8 mouse cellular contexts compared by ENCODE assay signal in the genomic region with DNA sequence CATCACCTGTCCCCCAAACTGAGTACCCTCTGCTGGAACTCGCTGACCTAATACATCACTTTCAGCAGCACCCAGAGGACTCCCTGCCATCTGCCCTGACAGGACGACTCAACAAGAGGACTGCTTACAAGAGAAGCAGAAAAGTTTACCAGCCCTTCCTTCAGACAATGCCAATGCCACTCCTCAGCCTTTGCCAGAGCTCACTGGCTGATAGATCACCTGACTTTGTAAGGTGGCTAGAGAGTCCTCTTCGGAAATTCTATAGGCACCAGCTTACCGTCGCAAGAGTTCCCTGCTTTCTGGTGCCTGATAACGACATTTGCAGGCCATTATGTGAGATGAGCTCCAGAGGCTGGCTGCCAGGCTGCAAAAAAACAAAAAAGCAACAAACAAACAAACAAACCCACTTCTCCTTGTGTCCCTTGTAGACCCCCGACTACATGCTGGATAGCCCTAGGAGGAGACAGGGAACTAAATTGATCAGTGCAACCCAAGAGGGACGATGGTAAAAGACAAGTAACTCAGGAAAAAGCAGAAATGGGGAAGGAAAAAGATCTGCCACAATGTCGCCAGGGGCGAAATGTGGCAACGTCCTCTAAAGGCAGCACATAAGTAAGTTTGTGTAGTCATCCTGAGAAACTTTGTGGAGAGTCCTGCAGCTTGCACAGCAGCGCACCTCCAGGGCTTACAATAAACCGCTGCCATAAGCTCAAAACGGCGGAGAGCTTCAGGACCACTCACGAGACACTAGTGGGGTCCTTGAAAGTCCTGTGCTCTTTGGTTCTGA. TPM values are rescaled to one million over a fixed set of nuclear protein-coding genes. Genes with fewer than 3 reads are reported as not detected.
A peak's percentile ranks its signal among the peaks of the same experiment; 100 is the strongest.
DNase-seq lines count a peak whose midpoint lies in the region; ATAC-seq and TF ChIP-seq lines count a peak whose summit lies in the region.

No protein-coding gene starts in this region.

- DNase-seq in lung, postnatal 25 days (ENCODE audit: low spot score) = no peak
- DNase-seq in embryonic facial prominence, embryonic 14.5 days (ENCODE audit: low spot score) = no peak
- no peak for DNase-seq in left cerebral cortex, postnatal 14 days (ENCODE audit: low spot score in 2 of 2)
- DNase-seq in urinary bladder, adult 18-20 months (ENCODE audit: low spot score in 2 of 2) = no peak

- H3K36me3 ChIP-seq in lung, embryonic 15.5 days = peaks cover 35% of the 10 kb centered on the region
- peaks cover 25% of the 10 kb centered on the region for H3K36me3 ChIP-seq in embryonic facial prominence, embryonic 14.5 days (ENCODE audit: control insufficient read depth, insufficient read depth, low read length)
- peaks cover 44% of the 10 kb centered on the region for H3K36me3 ChIP-seq in limb, embryonic 13.5 days
- peaks cover 16% of the 10 kb centered on the region for H3K36me3 ChIP-seq in small intestine, adult 2 months (ENCODE audit: control insufficient read depth, insufficient read depth, low read length)

- peak overlapping the region; percentile 95 for H3K4me3 ChIP-seq in lung, embryonic 15.5 days
- H3K4me3 ChIP-seq in embryonic facial prominence, embryonic 14.5 days (ENCODE audit: low read depth, low read length) = peak overlapping the region; percentile 86
- H3K4me3 ChIP-seq in limb, embryonic 13.5 days = peak overlapping the region; percentile 93
- H3K4me3 ChIP-seq in small intestine, adult 2 months (ENCODE audit: low read depth, low read length) = peak overlapping the region; percentile 87

- intact Hi-C loops in left cerebral cortex, postnatal 14 days (cut with DNase I) = no loop called here

- H3K4me1 ChIP-seq in lung, embryonic 15.5 days = peaks cover 20% of the 10 kb centered on the region
- H3K4me1 ChIP-seq in embryonic facial prominence, embryonic 14.5 days (ENCODE audit: control insufficient read depth, insufficient read depth, low read length) = peaks cover 7% of the 10 kb centered on the region; the same call in 1 of the 2 replicates
- H3K4me1 ChIP-seq in limb, embryonic 13.5 days = peaks cover 14% of the 10 kb centered on the region
- H3K4me1 ChIP-seq in small intestine, adult 2 months (ENCODE audit: control insufficient read depth, insufficient read depth, insufficient read length, low read length) = peaks cover 8% of the 10 kb centered on the region; the same call in 1 of the 2 replicates

- ATAC-seq in lung, embryonic 15.5 days (ENCODE audit: borderline replicate concordance, extremely low read depth, low FRiP score, low TSS enrichment) = 0 out of 2 replicates have a peak, but pooled peaks have one; percentile 8
- no peak for ATAC-seq in embryonic facial prominence, embryonic 14.5 days (ENCODE audit: low read depth)
- 0 out of 2 replicates have a peak, but pooled peaks have one; percentile 1 for ATAC-seq in limb, embryonic 13.5 days (ENCODE audit: low FRiP score, low read depth)
- no peak; the same call in 1 of the 2 replicates for ATAC-seq in monocyte, adult 5-6 weeks (replicated peaks; ENCODE audit: insufficient number of reproducible peaks, low FRiP score, low TSS enrichment, poor library complexity, severe bottlenecking)

- H3K27ac ChIP-seq in lung, embryonic 15.5 days = peak overlapping the region; percentile 85
- H3K27ac ChIP-seq in embryonic facial prominence, embryonic 14.5 days (replicated peaks; ENCODE audit: low read depth, low read length) = peak overlapping the region; percentile 68
- H3K27ac ChIP-seq in limb, embryonic 13.5 days = peak overlapping the region; percentile 71; the same call in 1 of the 2 replicates
- H3K27ac ChIP-seq in small intestine, adult 2 months (ENCODE audit: insufficient read depth, low read depth, low read length) = peak overlapping the region; percentile 74; the same call in 1 of the 2 replicates

- no peak for TF ChIP-seq POLR2A in small intestine, adult 2 months (IDR thresholded peaks at IDR 0.05; ENCODE audit: low read depth, low read length)

- no peaks in the 10 kb centered on the region for H3K9me3 ChIP-seq in lung, embryonic 15.5 days
- no peaks in the 10 kb centered on the region for H3K9me3 ChIP-seq in embryonic facial prominence, embryonic 14.5 days (ENCODE audit: control insufficient read depth, low read length)
- no peaks in the 10 kb centered on the region for H3K9me3 ChIP-seq in limb, embryonic 13.5 days

- H3K27me3 ChIP-seq in lung, embryonic 15.5 days = no peaks in the 10 kb centered on the region
- H3K27me3 ChIP-seq in embryonic facial prominence, embryonic 14.5 days (replicated peaks; ENCODE audit: control insufficient read depth, insufficient read depth, low read length) = no peaks in the 10 kb centered on the region
- H3K27me3 ChIP-seq in limb, embryonic 13.5 days = no peaks in the 10 kb centered on the region
- no peaks in the 10 kb centered on the region for H3K27me3 ChIP-seq in small intestine, adult 2 months (ENCODE audit: control insufficient read depth, insufficient read depth, low read length)

- WGBS in lung, embryonic 15.5 days = 24% methylated on average over 16 of the region's 16 CpGs
- 33% methylated on average over 16 of the region's 16 CpGs for WGBS in embryonic facial prominence, embryonic 14.5 days
- WGBS in limb, embryonic 13.5 days = 31% methylated on average over 16 of the region's 16 CpGs
- WGBS in small intestine, adult 2 months = 20% methylated on average over 16 of the region's 16 CpGs

- peak overlapping the region; percentile 91 for H3K4me2 ChIP-seq in lung, embryonic 15.5 days
- peak overlapping the region; percentile 95 for H3K4me2 ChIP-seq in embryonic facial prominence, embryonic 14.5 days (ENCODE audit: low read depth, low read length)
- peak overlapping the region; percentile 93 for H3K4me2 ChIP-seq in limb, embryonic 13.5 days (replicated peaks)

- peak overlapping the region; percentile 96 for H3K9ac ChIP-seq in lung, embryonic 15.5 days
- H3K9ac ChIP-seq in embryonic facial prominence, embryonic 14.5 days (ENCODE audit: low read depth, low read length) = peak overlapping the region; percentile 81
- peak overlapping the region; percentile 88 for H3K9ac ChIP-seq in limb, embryonic 13.5 days

- no peak for TF ChIP-seq CTCF in small intestine, adult 2 months (IDR thresholded peaks at IDR 0.05; ENCODE audit: extremely low read depth, insufficient read length, insufficient replicate concordance, low read depth, low read length)

RNA-seq across cellular contexts. Expression of a gene that starts 0.9 kb away (rescaled TPM):
- 89.6 and 92.6 TPM in 2 replicates for polyA plus RNA-seq in lung, embryonic 15.5 days (2015; fragmentation: Nextera tagmentation; extraction: Ambion mirVana)
- polyA plus RNA-seq in embryonic facial prominence, embryonic 14.5 days (2014; fragmentation: Nextera tagmentation; extraction: Ambion mirVana) = 81.9 and 89.3 TPM in 2 replicates
- polyA plus RNA-seq in limb, embryonic 13.5 days (2015; fragmentation: Nextera tagmentation; extraction: Ambion mirVana) = 90.5 and 91.5 TPM in 2 replicates
- polyA plus RNA-seq in small intestine, adult 2 months (2012; rRNA removed) = 32.5 and 36.0 TPM in 2 replicates
- total RNA-seq in left cerebral cortex, postnatal 14 days (2021) = 10 to 100 TPM; 38.5 to 39.9 TPM
- 21.2 to 48.1 TPM (median 23.8 TPM) in 3 replicates for total RNA-seq in monocyte, adult 5-6 weeks (2017)

RNA-seq across cellular contexts. Expression of a gene that starts 6.7 kb away (rescaled TPM):
- 31.9 and 32.3 TPM in 2 replicates for polyA plus RNA-seq in lung, embryonic 15.5 days (2015; fragmentation: Nextera tagmentation; extraction: Ambion mirVana)
- polyA plus RNA-seq in embryonic facial prominence, embryonic 14.5 days (2014; fragmentation: Nextera tagmentation; extraction: Ambion mirVana) = 23.9 and 27.0 TPM in 2 replicates
- 34.1 and 37.4 TPM in 2 replicates for polyA plus RNA-seq in limb, embryonic 13.5 days (2015; fragmentation: Nextera tagmentation; extraction: Ambion mirVana)
- polyA plus RNA-seq in small intestine, adult 2 months (2012; rRNA removed) = 7.6 and 16.0 TPM in 2 replicates
- total RNA-seq in left cerebral cortex, postnatal 14 days (2021) = 10 to 100 TPM; 18.3 to 19.2 TPM
- total RNA-seq in monocyte, adult 5-6 weeks (2017) = 8.9 to 16.8 TPM (median 16.4 TPM) in 3 replicates

RNA-seq across cellular contexts. Expression of a gene that starts 9.4 kb away (rescaled TPM):
- polyA plus RNA-seq in lung, embryonic 15.5 days (2015; fragmentation: Nextera tagmentation; extraction: Ambion mirVana) = 131 and 141 TPM in 2 replicates
- polyA plus RNA-seq in embryonic facial prominence, embryonic 14.5 days (2014; fragmentation: Nextera tagmentation; extraction: Ambion mirVana) = 114 and 126 TPM in 2 replicates
- polyA plus RNA-seq in limb, embryonic 13.5 days (2015; fragmentation: Nextera tagmentation; extraction: Ambion mirVana) = 136 and 138 TPM in 2 replicates
- 284 and 285 TPM in 2 replicates for polyA plus RNA-seq in small intestine, adult 2 months (2012; rRNA removed)
- total RNA-seq in left cerebral cortex, postnatal 14 days (2021) = 100 to 1,000 TPM; 113 to 118 TPM
- 23.1 to 45.9 TPM (median 32.7 TPM) in 3 replicates for total RNA-seq in monocyte, adult 5-6 weeks (2017)

RNA-seq across cellular contexts. Expression of a gene that starts 18.4 kb away (rescaled TPM):
- 0.56 and 0.60 TPM in 2 replicates for polyA plus RNA-seq in lung, embryonic 15.5 days (2015; fragmentation: Nextera tagmentation; extraction: Ambion mirVana)
- 0.29 and 0.60 TPM in 2 replicates for polyA plus RNA-seq in embryonic facial prominence, embryonic 14.5 days (2014; fragmentation: Nextera tagmentation; extraction: Ambion mirVana)
- polyA plus RNA-seq in limb, embryonic 13.5 days (2015; fragmentation: Nextera tagmentation; extraction: Ambion mirVana) = 0.25 and 0.47 TPM in 2 replicates
- polyA plus RNA-seq in small intestine, adult 2 months (2012; rRNA removed) = 4.6 TPM in 2 replicates
- total RNA-seq in left cerebral cortex, postnatal 14 days (2021) = 10 to 100 TPM in 1 of 2 experiments, 1 to 10 TPM in 1; 7.9 to 14.2 TPM
- not detected in 3 replicates for total RNA-seq in monocyte, adult 5-6 weeks (2017)

RNA-seq across cellular contexts. Expression of a gene that starts 26.7 kb away (rescaled TPM):
- polyA plus RNA-seq in lung, embryonic 15.5 days (2015; fragmentation: Nextera tagmentation; extraction: Ambion mirVana) = 724 and 743 TPM in 2 replicates
- polyA plus RNA-seq in embryonic facial prominence, embryonic 14.5 days (2014; fragmentation: Nextera tagmentation; extraction: Ambion mirVana) = 665 and 687 TPM in 2 replicates
- polyA plus RNA-seq in limb, embryonic 13.5 days (2015; fragmentation: Nextera tagmentation; extraction: Ambion mirVana) = 702 and 716 TPM in 2 replicates
- polyA plus RNA-seq in small intestine, adult 2 months (2012; rRNA removed) = 472 and 885 TPM in 2 replicates
- total RNA-seq in left cerebral cortex, postnatal 14 days (2021) = 100 to 1,000 TPM; 417 to 455 TPM
- 337 to 405 TPM (median 396 TPM) in 3 replicates for total RNA-seq in monocyte, adult 5-6 weeks (2017)

Comparison
In these comparisons a context has a peak if more than half of its experiments do, and no peak if none do; other contexts are left out.
1. ATAC-seq: peak in lung, embryonic 15.5 days (single experiment) and limb, embryonic 13.5 days (single experiment); none in embryonic facial prominence, embryonic 14.5 days (single experiment) and monocyte, adult 5-6 weeks (single experiment).
2. Peak in every context shown above with its lines, with median percentiles within 50 percentile points of each other: H3K27ac ChIP-seq, H3K4me2 ChIP-seq, H3K4me3 ChIP-seq and H3K9ac ChIP-seq.